Mouse (Mus musculus): ENCODE results near the gene Tmem252. TPM values are rescaled to one million over a fixed set of nuclear protein-coding genes. Genes with fewer than 3 reads are reported as not detected.

The Tmem252 gene
- under 1 TPM; 0.10 to 0.21 TPM for total RNA-seq (2021)
- long read RNA-seq, experiment 1, result 0 reads
- long read RNA-seq, experiment 2, full-length matches to known transcripts, result 1 of 1 reads
- long read RNA-seq, experiment 2, partial matches to known transcripts, result 0 of 1 reads
- long read RNA-seq, experiment 2, other reads (novel, unspliced or antisense), result 0 of 1 reads

GRCm38 (mm10) chr19:24673762-24674161, at the start of gene Tmem252:
TSS of gene Tmem252 (plus strand) at chr19:24674008.
- no peak for DNase-seq (ENCODE audit: low spot score in 2 of 2)

DNA sequence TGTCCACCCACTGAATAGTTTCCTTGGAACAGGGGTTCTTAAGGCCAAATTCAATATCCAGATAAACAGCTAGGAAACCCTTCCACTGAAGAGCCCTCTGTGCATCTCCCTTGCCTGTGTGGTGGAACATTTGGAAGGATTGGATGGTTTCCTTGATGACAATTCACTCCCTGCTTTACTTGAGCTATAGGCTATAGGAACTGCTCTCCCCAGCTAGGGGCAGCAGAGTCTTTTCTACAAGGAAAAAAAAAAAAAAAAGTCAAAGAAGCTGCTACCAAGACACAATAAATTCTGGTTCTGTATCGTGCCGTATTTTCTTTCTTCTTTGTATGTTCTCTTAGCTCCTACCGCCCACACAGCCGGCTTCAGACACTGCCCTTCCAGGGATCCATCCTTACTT, 45.8 kb upstream of the Tmem252 start:
- no peak for DNase-seq (ENCODE audit: low spot score in 2 of 2)

GRCm38 (mm10) chr19:24633008-24633407, 40.8 kb upstream of the Tmem252 start:
- no peak for DNase-seq (ENCODE audit: low spot score in 2 of 2)

DNA sequence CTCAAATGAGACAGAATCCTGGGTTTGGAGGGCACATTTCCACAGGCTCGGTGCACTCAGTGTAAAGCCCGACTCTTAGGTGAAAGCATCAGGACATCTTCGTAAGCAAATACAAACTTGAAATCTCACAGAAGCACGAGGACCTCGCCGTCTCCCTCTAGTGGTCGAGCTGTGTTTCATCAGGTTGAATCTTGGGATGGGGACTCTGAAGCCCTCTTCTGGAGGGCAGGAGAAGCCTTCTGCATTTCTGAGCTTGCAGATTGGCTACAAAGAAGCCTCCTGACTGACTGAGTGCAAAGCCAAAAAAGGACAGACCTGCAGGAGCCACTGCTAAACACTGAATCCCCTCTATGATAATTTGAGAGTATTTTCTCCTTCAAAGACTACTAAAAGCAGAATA, 39.2 kb upstream of the Tmem252 start:
- DNase-seq (ENCODE audit: low spot score in 2 of 2), result peak; percentile 32 to 58

DNA sequence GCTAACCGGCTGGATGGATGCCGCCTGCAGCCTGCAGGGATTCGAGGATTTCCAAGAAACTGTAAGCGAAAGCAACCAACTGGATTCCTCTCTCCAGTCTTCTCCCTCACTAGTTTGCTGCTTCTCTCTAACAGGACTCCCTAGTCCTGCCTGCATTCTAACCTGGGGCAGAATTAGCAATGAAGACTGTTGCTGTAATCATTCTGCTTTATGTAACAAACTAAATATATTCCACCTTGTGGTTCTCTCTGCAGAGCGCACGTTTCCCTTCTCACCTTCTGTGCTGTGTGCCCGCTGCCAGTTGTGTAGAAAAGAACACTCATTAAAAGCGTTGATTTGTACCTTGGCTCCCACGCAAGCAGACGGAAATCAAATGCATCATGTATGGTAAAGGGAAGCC, 37.2 kb upstream of the Tmem252 start:
- no peak for DNase-seq (ENCODE audit: low spot score in 2 of 2)

- no peak for DNase-seq (ENCODE audit: low spot score in 2 of 2)
Observed at GRCm38 (mm10) chr19:24637988-24638387, 35.8 kb upstream of the Tmem252 start.

- DNase-seq (ENCODE audit: low spot score in 2 of 2), result no peak
Observed at GRCm38 (mm10) chr19:24640982-24641381, 32.8 kb upstream of the Tmem252 start.

GRCm38 (mm10) chr19:24644971-24645370, 28.8 kb upstream of the Tmem252 start:
- DNase-seq (ENCODE audit: low spot score in 2 of 2), result no peak

- DNase-seq (ENCODE audit: low spot score in 2 of 2), result no peak
Observed at GRCm38 (mm10) chr19:24646162-24646829, 27.5 kb upstream of the Tmem252 start.

DNA sequence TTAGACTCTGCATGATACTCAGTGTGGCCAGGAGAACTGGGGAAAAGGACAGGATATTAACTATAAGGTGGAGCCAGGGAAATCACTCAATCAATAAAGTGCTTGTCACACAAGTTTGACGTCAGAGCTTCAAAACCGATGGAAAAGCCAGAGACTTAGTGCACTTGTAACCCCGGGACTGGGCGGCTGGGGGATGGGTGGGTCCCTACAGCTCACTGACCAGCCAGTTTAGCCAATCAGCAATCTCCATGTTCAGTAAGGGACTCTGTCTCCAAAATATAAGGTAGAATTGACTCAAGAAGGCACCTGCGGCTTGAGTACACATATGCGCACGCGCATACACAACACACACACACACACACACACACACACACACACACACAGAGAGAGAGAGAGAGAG, 25.8 kb upstream of the Tmem252 start:
- no peak for DNase-seq (ENCODE audit: low spot score in 2 of 2)

DNA sequence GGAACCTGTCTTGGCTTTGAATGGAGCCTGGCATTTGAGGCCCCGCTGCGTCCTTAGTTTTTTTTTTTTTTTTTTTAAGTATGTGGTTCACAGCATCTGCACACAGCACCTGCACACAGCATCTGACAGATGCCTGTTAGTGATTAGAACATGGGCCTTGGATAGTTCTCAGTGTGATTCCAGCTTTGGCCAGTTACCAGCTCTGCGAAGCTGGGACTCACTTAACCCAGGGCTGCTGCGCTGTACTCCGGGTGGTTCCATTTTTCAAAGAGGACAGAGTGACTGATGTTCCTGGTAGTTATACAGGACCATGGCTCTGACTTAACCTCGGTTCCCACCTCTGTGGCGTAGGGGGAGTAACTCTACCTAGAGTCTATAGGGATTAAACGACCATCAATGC, 23.4 kb upstream of the Tmem252 start:
- DNase-seq (ENCODE audit: low spot score in 2 of 2), result no peak

DNA sequence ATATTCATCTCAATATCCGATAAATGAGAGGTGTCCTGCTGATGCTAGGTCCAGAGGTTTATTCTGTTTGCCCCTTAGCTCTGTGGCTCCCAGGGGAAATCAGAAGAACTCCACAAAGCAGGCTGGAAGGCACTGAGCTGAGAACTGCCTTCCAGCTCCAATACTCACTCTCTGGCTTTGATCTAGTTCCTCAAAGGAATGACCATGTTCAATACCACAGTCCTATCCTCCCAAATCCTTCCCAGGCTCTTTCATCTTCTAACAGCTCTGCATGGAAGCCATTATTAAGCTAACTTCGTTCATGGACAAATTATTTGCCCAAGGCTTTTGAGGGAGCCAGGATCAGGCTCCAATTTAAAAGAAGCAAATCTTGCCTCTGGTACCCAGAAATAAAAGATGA, 22.2 kb upstream of the Tmem252 start:
- no peak for DNase-seq (ENCODE audit: low spot score in 2 of 2)

DNA sequence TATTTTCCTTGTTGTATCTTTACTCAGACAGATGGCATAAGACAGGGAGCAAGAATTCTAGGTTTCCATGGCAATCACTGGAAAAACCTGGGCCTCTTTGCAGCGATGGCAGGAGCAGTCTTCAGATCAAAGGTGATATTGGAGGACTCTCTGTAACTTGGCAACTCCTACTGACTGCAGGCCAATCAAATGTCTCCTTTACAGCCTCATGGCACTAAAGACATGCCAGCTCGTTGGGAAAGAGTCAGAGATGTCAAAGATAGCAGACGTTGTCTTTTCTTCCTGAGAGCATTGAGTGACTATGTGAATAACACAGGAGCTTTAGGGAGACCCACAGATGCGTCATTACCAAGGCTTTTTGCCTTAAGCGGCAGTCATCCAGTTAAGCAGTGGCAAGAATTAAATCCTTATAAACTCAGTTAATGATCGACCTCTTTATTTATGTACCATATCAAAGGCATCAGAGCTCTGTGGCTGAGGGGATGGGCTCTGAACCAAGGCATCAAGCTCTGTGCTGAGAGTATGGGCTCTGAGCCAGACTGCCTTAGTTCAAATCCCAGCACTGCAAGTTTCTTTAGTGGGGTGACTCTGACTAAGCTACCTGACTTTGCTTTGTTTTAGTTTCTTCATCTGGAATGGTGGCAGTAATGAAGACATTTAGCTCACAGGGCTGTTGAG, 21.3 kb upstream of the Tmem252 start:
- DNase-seq (ENCODE audit: low spot score in 2 of 2), result no peak

GRCm38 (mm10) chr19:24653230-24653799, 20.5 kb upstream of the Tmem252 start:
- DNase-seq (ENCODE audit: low spot score in 2 of 2), result no peak

- no peak for DNase-seq (ENCODE audit: low spot score in 2 of 2)
Observed at GRCm38 (mm10) chr19:24656981-24657380, 16.8 kb upstream of the Tmem252 start.

DNA sequence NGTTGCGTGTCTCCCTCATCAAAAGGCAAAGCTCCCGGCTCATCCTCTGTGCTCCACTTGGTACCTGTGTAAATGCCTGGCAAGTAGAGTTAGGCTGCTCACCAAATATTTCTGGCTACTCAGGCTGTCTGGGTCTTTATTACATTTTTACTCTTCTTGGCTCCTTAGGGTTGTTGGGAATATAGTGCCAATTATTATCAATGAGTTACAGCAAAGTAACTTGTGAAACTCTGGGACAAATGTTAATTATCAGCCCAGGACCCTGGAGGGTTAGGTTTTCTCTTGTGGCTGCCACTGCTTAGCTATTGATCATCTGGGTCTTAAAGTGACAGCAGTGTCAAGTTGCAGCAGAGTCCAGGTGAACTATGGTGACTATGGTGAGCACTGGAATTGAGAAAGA, 11.5 kb upstream of the Tmem252 start:
- DNase-seq (ENCODE audit: low spot score in 2 of 2), result no peak

- no peak for DNase-seq (ENCODE audit: low spot score in 2 of 2)
Observed at GRCm38 (mm10) chr19:24665771-24666170, 8.0 kb upstream of the Tmem252 start.

DNA sequence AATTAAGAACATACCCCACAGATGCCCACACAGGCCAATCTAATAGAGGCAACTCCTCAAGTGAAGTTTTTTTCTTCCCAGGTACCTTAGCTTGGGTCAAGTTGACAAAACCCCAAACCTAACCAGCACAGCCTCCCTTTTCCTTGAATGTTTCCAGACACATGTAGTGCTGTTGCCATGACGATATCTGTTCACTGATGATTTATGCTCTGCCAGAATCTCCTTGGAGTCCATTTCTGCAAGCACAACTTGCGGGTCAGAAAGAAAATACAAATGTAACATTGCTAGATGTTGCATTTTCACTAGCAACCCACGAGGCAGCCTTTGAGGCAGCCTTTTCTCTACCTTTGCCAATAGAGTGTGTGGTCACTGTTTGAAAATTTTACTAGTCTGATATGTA, 6.3 kb upstream of the Tmem252 start:
- no peak for DNase-seq (ENCODE audit: low spot score in 2 of 2)

DNA sequence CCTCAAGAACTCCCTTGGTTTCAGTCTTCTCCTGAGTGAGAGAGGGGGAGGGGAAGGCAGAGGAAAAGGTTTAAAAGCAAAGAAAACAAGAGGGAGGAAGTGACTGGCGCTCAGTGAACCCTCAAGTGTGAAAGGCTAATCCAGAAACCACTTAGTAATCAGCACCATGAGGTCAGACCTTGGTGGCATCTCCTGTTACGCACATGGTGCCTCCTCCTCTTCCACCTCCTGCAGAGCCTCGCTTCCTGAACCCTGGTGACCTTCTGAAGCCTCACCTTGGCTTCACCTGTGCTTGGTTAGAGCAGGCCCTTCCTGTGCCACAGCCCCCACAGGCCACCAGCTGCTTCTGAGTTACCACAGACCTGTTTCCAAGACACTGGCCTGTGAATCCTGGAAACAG, 2.2 kb upstream of the Tmem252 start:
- DNase-seq (ENCODE audit: low spot score in 2 of 2), result no peak

DNA sequence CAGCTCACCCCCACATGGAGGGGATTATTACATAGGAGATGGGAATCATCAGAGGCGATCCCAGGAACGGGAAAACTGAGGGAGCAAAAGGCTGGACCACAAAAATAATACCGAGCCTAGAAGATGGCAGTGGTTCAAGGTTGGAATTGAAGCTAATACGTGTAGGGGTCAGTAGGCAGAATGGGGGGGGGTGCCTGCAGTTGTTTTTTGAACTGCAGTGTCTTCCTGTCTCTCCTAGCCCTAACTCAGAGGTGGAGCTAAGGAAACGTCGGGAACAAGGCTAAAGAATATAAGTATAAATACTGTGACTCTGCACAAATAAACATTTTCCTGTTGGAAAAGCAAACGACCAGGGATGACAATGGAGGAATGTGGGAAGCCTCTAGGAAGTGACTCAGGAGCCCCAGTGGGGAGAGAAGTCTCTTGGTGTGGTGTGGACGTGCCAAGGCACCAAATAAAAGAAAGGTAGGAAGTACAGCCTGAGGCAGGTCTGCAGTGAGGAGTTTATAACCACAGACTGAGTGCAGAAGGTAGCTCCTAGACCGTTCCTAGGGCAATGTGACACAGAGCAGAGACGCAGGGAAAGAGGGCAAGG, 1.3 kb upstream of the Tmem252 start:
- no peak for DNase-seq (ENCODE audit: low spot score in 2 of 2)

GRCm38 (mm10) chr19:24673331-24673730, 477 bp upstream of the Tmem252 start:
- DNase-seq (ENCODE audit: low spot score in 2 of 2), result no peak

- no peak for DNase-seq (ENCODE audit: low spot score in 2 of 2)
Observed at GRCm38 (mm10) chr19:24676429-24676828, 2.6 kb downstream of the Tmem252 start.

Data from gastrocnemius, postnatal 4 days (tissue).